Mouse (Mus musculus): ENCODE results near the gene Bcor.

GRCm38 (mm10) chrX:12096783-12097526, 63.2 kb downstream of the Bcor start:
- no peak for TF ChIP-seq MAX (IDR thresholded peaks at IDR 0.05; ENCODE audit: low read depth)
- TF ChIP-seq POLR2A (IDR thresholded peaks at IDR 0.05; ENCODE audit: insufficient read length, low read depth): no peak
- TF ChIP-seq CEBPB (IDR thresholded peaks at IDR 0.05; ENCODE audit: insufficient read depth, poor library complexity, severe bottlenecking): no peak
- TF ChIP-seq E2F4 (IDR thresholded peaks at IDR 0.05; ENCODE audit: insufficient read depth): no peak
- no peak for TF ChIP-seq POLR2AphosphoS2 (IDR thresholded peaks at IDR 0.05; ENCODE audit: insufficient read length, low read depth)
- no peak for TF ChIP-seq TCF3 (IDR thresholded peaks at IDR 0.05; ENCODE audit: insufficient read length, low read depth)
- TF ChIP-seq MYOG (IDR thresholded peaks at IDR 0.05; ENCODE audit: control insufficient read depth in 1 of 3, insufficient read depth in 1 of 3, insufficient read length in 2 of 3, low read depth in 2 of 3): no peak
- TF ChIP-seq REST (IDR thresholded peaks at IDR 0.05; ENCODE audit: insufficient read depth, insufficient read length): no peak
- TF ChIP-seq TCF12 (IDR thresholded peaks at IDR 0.05; ENCODE audit: insufficient read depth, poor library complexity, severe bottlenecking): no peak
- TF ChIP-seq USF1 (IDR thresholded peaks at IDR 0.05; ENCODE audit: low read depth): no peak

Data from myocyte (in vitro differentiated cells).